Comparison of ENCODE assay signal across 9 mouse cellular contexts in the genomic region with DNA sequence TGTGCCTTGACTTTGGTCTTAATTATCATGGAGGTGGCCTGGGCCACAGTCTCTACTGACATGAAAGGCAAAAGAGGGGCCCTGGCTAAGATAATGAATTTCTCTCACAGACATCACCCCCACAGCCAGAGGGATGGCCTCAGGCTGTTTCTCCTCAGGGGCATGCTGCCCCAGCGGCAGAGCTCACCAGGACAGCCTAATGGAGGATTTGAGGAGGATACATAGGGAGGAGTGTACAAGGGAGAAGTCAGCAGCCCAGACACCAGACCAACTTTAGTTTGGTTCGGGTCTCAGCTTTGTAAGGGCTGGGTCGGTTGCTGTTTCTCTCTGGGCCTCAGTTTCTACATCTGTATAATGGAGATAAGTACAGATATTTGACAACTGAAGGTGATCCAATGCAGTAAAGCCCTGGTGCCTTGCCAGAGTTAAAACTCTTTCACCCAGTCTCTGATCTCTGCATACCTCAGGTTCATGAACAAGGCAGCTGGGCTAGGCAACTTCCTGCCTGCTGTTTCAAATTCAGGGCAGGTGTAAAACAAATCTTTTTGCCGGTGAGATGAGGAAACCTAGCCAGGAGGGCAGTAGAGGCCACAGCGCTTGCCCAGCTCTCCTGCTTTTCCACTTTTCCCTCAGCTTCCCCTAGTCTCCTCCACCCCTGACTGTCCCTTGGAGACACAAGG. TPM values are rescaled to one million over a fixed set of nuclear protein-coding genes. Genes with fewer than 3 reads are reported as not detected.
DNase-seq lines count a peak whose midpoint lies in the region; ATAC-seq lines count a peak whose summit lies in the region.
"Had no signal": no experiment of that assay in that cellular context is flagged by ENCODE, and none has a peak within 500 bp of the region (broad histone marks: within the 10 kb centered on the region; RNA-seq: fewer than 3 reads in every experiment).

No protein-coding gene starts in this region.

- H3K4me3 ChIP-seq in heart, embryonic 15.5 days = peak overlapping the region; percentile 24
- H3K4me3 ChIP-seq in heart, embryonic 11.5 days (ENCODE audit: low read depth, low read length) = no peak overlapping the region
- no peak overlapping the region for H3K4me3 ChIP-seq in forebrain, embryonic 13.5 days
- no peak overlapping the region for H3K4me3 ChIP-seq in midbrain, embryonic 15.5 days

- H3K36me3 ChIP-seq in heart, embryonic 15.5 days = no peaks in the 10 kb centered on the region
- H3K36me3 ChIP-seq in heart, embryonic 11.5 days (ENCODE audit: control insufficient read depth, insufficient read depth, low read length) = no peaks in the 10 kb centered on the region
- no peaks in the 10 kb centered on the region for H3K36me3 ChIP-seq in forebrain, embryonic 13.5 days (ENCODE audit: poor library complexity, severe bottlenecking)
- H3K36me3 ChIP-seq in midbrain, embryonic 15.5 days (replicated peaks) = no peaks in the 10 kb centered on the region
- H3K36me3 ChIP-seq: G1E had no signal

- 66% methylated on average over 5 of the region's 5 CpGs for WGBS in heart, embryonic 15.5 days
- 78% methylated on average over 5 of the region's 5 CpGs for WGBS in heart, embryonic 11.5 days (ENCODE audit: insufficient replicate concordance)
- 82% methylated on average over 5 of the region's 5 CpGs for WGBS in forebrain, embryonic 13.5 days
- 76% methylated on average over 5 of the region's 5 CpGs for WGBS in midbrain, embryonic 15.5 days

- H3K9ac ChIP-seq in heart, embryonic 15.5 days = peak overlapping the region; percentile 37; the same call in 1 of the 2 replicates
- no peak overlapping the region for H3K9ac ChIP-seq in heart, embryonic 11.5 days (ENCODE audit: low read depth, low read length)
- peak overlapping the region; percentile 51; the same call in 1 of the 2 replicates for H3K9ac ChIP-seq in forebrain, embryonic 13.5 days
- no peak overlapping the region for H3K9ac ChIP-seq in midbrain, embryonic 15.5 days

- DNase-seq in CD4-positive helper T cell, adult 2 months (ENCODE audit: low read depth, low spot score) = peak; percentile 49
- DNase-seq in adrenal gland, adult 8-10 months = no peak
- DNase-seq in frontal cortex, postnatal 36 days (ENCODE audit: low spot score in 2 of 2) = no peak

- peaks cover 21% of the 10 kb centered on the region for H3K4me1 ChIP-seq in heart, embryonic 15.5 days (replicated peaks)
- H3K4me1 ChIP-seq in heart, embryonic 11.5 days (ENCODE audit: control insufficient read depth, insufficient read depth, low read length) = peaks cover 13% of the 10 kb centered on the region
- H3K4me1 ChIP-seq in forebrain, embryonic 13.5 days = peaks cover 10% of the 10 kb centered on the region
- peaks cover 11% of the 10 kb centered on the region; the same call in 1 of the 2 replicates for H3K4me1 ChIP-seq in midbrain, embryonic 15.5 days

- no peaks in the 10 kb centered on the region for H3K9me3 ChIP-seq in heart, embryonic 15.5 days (replicated peaks)
- no peaks in the 10 kb centered on the region for H3K9me3 ChIP-seq in heart, embryonic 11.5 days (replicated peaks; ENCODE audit: control insufficient read depth, low read length)
- no peaks in the 10 kb centered on the region for H3K9me3 ChIP-seq in forebrain, embryonic 13.5 days (replicated peaks)
- no peaks in the 10 kb centered on the region for H3K9me3 ChIP-seq in midbrain, embryonic 15.5 days
- H3K9me3 ChIP-seq: G1E had no signal

- no peaks in the 10 kb centered on the region for H3K27me3 ChIP-seq in heart, embryonic 15.5 days
- no peaks in the 10 kb centered on the region for H3K27me3 ChIP-seq in heart, embryonic 11.5 days (ENCODE audit: control insufficient read depth, insufficient read depth, low read length)
- H3K27me3 ChIP-seq in forebrain, embryonic 13.5 days = no peaks in the 10 kb centered on the region
- H3K27me3 ChIP-seq in midbrain, embryonic 15.5 days (replicated peaks) = no peaks in the 10 kb centered on the region

- peak overlapping the region; percentile 52 for H3K4me2 ChIP-seq in heart, embryonic 15.5 days
- H3K4me2 ChIP-seq in heart, embryonic 11.5 days = no peak overlapping the region; the same call in 1 of the 2 replicates
- H3K4me2 ChIP-seq in forebrain, embryonic 13.5 days = peak overlapping the region; percentile 45; the same call in 1 of the 2 replicates
- no peak overlapping the region for H3K4me2 ChIP-seq in midbrain, embryonic 15.5 days

- peak overlapping the region; percentile 79 for H3K27ac ChIP-seq in heart, embryonic 15.5 days
- H3K27ac ChIP-seq in heart, embryonic 11.5 days (ENCODE audit: low read depth, low read length) = no peak overlapping the region
- no peak overlapping the region for H3K27ac ChIP-seq in forebrain, embryonic 13.5 days
- H3K27ac ChIP-seq in midbrain, embryonic 15.5 days = no peak overlapping the region

- no peak for ATAC-seq in heart, embryonic 15.5 days (replicated peaks; ENCODE audit: insufficient number of reproducible peaks, insufficient read depth, low FRiP score, low read depth)
- no peak for ATAC-seq in heart, embryonic 11.5 days (replicated peaks; ENCODE audit: insufficient number of reproducible peaks, low FRiP score, low TSS enrichment)
- ATAC-seq in forebrain, embryonic 13.5 days = peak; percentile 48
- ATAC-seq in midbrain, embryonic 15.5 days (replicated peaks) = peak; percentile 57
- ATAC-seq in monocyte, adult 5-6 weeks (replicated peaks; ENCODE audit: insufficient number of reproducible peaks, low FRiP score, low TSS enrichment, poor library complexity, severe bottlenecking) = no peak

RNA-seq across cellular contexts. Expression of a gene that starts 0.9 kb away (rescaled TPM):
- polyA plus RNA-seq in heart, embryonic 15.5 days (2015; fragmentation: Nextera tagmentation; extraction: Ambion mirVana) = 1.8 and 3.3 TPM in 2 replicates
- polyA plus RNA-seq in heart, embryonic 11.5 days (2014; fragmentation: Nextera tagmentation; extraction: Ambion mirVana) = 0.27 and 0.39 TPM in 2 replicates
- 0.40 and 0.41 TPM in 2 replicates for polyA plus RNA-seq in forebrain, embryonic 13.5 days (2015; fragmentation: Nextera tagmentation; extraction: Ambion mirVana)
- 0.58 and 0.73 TPM in 2 replicates for polyA plus RNA-seq in midbrain, embryonic 15.5 days (2015; fragmentation: Nextera tagmentation; extraction: Ambion mirVana)
- 1 to 10 TPM; 1.0 to 2.5 (median 2.0) TPM for total RNA-seq in adrenal gland, adult 8-10 months (2022)
- total RNA-seq in monocyte, adult 5-6 weeks (2017) = 114 to 190 TPM (median 131 TPM) in 3 replicates
- total RNA-seq: G1E had no signal

RNA-seq across cellular contexts. Expression of a gene that starts 49.0 kb away (rescaled TPM):
- polyA plus RNA-seq in heart, embryonic 15.5 days (2015; fragmentation: Nextera tagmentation; extraction: Ambion mirVana) = 123 and 130 TPM in 2 replicates
- polyA plus RNA-seq in heart, embryonic 11.5 days (2014; fragmentation: Nextera tagmentation; extraction: Ambion mirVana) = 183 and 202 TPM in 2 replicates
- 328 and 339 TPM in 2 replicates for polyA plus RNA-seq in forebrain, embryonic 13.5 days (2015; fragmentation: Nextera tagmentation; extraction: Ambion mirVana)
- 266 and 276 TPM in 2 replicates for polyA plus RNA-seq in midbrain, embryonic 15.5 days (2015; fragmentation: Nextera tagmentation; extraction: Ambion mirVana)
- total RNA-seq in adrenal gland, adult 8-10 months (2022) = 10 to 100 TPM; 38.6 to 56.7 (median 49.2) TPM
- total RNA-seq in monocyte, adult 5-6 weeks (2017) = 19.6 to 27.3 TPM (median 26.5 TPM) in 3 replicates

Comparison
In these comparisons a context has a peak if more than half of its experiments do, and no peak if none do; other contexts are left out.
1. H3K4me2 ChIP-seq: peak in heart, embryonic 15.5 days (single experiment) and forebrain, embryonic 13.5 days (single experiment); none in heart, embryonic 11.5 days (single experiment) and midbrain, embryonic 15.5 days (single experiment).
2. H3K9ac ChIP-seq: peak in heart, embryonic 15.5 days (single experiment) and forebrain, embryonic 13.5 days (single experiment); none in heart, embryonic 11.5 days (single experiment) and midbrain, embryonic 15.5 days (single experiment).
3. ATAC-seq: peak in forebrain, embryonic 13.5 days (single experiment) and midbrain, embryonic 15.5 days (single experiment); none in heart, embryonic 15.5 days (single experiment), heart, embryonic 11.5 days (single experiment) and monocyte, adult 5-6 weeks (single experiment).